ENCODE assay signal across 18 mouse cellular contexts in genomic region chr8:81788498-81788897, GRCm38 (mm10).
A peak's percentile ranks its signal among the peaks of the same experiment; 100 is the strongest.
DNase-seq lines count a peak whose midpoint lies in the region; ATAC-seq lines count a peak whose summit lies in the region.
"Had no signal": no experiment of that assay in that cellular context is flagged by ENCODE, and none has a peak within 500 bp of the region (broad histone marks: within the 10 kb centered on the region; RNA-seq: fewer than 3 reads in every experiment).

No protein-coding gene starts in this region.

- peak; percentile 22 for ATAC-seq in activated CD4-positive, CD25-positive, alpha-beta regulatory T cell, adult 4 months
- ATAC-seq: forebrain, embryonic 13.5 days; forebrain, embryonic 15.5 days; forebrain, postnatal 0 days; Patski had no signal

- peak; percentile 55 for DNase-seq in CD4-positive, CD25-positive, alpha-beta regulatory T cell, adult 2 months (ENCODE audit: low read depth, low spot score)
- peak; percentile 58 for DNase-seq in naive thymus-derived CD4-positive, alpha-beta T cell, adult 2 months (ENCODE audit: low read depth)
- DNase-seq in kidney, postnatal 10 days, result no peak
- no peak for DNase-seq in urinary bladder, postnatal 36 days (ENCODE audit: low spot score in 2 of 2)
- DNase-seq: adrenal gland, adult 2 months; adrenal gland, postnatal 14 days; adrenal gland, postnatal 36 days; B cell, adult 2 months; cerebellum, adult 11-12 months; cerebellum, adult 2 months; cerebellum, adult 9-10 months; cerebellum, postnatal 10 days; cerebellum, postnatal 25 days; forebrain, postnatal 0 days had no signal

Comparison
In these comparisons a context has a peak if more than half of its experiments do, and no peak if none do; other contexts are left out.
1. DNase-seq: peak in CD4-positive, CD25-positive, alpha-beta regulatory T cell, adult 2 months (single experiment) and naive thymus-derived CD4-positive, alpha-beta T cell, adult 2 months (single experiment); none in kidney, postnatal 10 days (single experiment) and urinary bladder, postnatal 36 days (0 of 2).